Mouse (Mus musculus) CD4-positive, CD25-positive, alpha-beta regulatory T cell, adult 2 months (primary cell): ENCODE measurements at regions not wholly inside any gene's neighbourhood (a gene's known extent, or its start where the extent isn't known, plus 50 kb on each side); places are given as distances from the start of the nearest gene placed in this dataset.
"Not testable (repeated sequence)": the region's sequence is repeated elsewhere in the genome, so short reads cannot be mapped to it uniquely, and the experiment has no call there.

Experiments used
- DNase-seq: peaks from one replicate; pipeline ENCODE4 v3.0.0-alpha.2; 2012; ENCODE audit warnings: low read depth, low spot score

DNA sequence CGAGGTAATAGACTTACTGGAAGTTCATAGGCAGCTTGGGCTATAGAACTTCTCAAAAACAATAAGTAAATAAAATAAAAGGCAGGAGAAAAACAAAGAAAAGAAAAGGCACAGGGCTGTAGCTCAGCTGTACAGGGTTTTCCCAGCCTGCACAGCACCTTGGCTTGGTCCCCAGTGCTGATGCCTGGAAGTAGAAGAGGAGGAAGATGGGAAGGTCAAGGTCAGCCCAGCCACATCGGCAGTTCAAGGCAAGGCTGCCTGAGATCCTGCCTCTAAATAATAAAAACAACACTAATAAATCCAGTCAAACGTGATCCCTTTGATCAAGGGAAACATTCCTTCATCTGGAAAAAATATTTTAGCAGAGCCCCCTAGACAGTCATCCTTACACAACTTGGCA is 103.1 kb downstream of the Cenpf start:
- no peak for DNase-seq

DNA sequence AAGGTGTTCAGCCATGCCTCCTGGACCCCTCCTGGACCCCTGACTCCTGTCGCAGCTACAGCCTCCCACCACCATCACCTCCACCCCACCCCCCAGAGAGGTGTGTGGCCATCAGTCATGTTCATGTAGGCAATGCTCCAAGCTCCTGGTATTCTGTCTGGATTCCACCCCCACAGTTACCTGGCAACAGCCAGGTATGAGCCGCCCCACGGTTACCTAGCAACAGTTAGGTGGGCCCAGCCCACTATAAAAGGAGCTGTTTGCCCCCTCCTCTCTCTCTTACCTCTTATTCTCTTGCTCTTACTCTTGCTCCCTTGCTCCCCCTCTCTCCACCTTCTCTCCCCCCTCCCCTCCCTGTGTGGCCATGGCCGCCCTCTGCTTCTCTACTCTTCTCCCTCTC is 106.5 kb downstream of the Cenpf start:
- no peak for DNase-seq

DNA sequence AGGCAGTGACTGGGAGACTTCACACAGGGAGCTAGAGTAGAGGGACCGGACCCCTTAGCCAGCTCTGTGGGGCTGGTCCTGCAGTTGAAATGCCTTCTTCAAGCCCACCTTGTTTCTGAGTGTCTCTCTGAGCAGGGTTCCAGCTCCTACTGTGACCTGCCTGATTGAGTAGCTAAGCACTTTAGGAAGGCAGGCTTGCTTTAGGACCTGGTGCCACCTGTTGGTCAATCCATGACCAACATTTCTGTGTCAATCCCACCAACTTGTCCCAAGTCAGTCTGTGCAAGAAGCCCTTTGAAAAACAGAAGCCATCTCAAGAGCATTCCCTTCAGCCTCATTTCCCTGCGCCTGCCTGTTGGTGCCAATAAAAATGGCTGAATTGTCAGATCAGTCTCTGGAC is 108.5 kb downstream of the Cenpf start:
- peak; percentile 3 for DNase-seq

DNA sequence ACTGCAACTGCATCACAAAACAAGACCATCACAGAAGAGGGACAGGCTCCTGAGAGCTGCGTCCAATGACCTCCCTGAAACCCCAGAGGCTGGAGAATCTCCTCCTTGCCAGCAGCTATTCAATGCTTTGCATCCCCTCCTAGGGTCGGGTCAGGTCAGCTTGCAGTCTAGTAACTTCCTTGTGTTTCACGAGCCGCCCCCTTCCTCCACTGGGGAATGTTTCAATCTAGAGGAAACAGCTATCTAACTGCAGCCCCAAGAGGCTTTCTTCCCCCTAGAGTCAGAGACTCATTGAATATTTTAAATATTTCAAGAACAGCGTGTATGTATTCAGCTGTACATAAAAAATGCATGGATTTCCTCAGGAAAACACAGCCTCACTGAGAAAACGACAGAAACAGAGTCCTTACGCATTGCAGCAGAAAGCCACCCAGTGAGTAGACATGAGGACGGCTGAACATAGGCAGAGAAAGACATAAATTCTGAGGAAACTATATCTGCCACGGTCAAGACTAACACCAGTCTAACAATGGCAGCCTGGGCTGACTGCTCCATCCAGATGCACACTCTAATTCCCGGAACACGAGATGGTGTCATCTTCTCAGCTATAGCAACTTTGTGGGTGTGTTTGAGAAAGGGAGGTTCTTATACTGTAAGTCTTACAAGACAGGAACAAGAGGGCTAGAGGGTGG is 111.4 kb downstream of the Cenpf start:
- no peak for DNase-seq

DNA sequence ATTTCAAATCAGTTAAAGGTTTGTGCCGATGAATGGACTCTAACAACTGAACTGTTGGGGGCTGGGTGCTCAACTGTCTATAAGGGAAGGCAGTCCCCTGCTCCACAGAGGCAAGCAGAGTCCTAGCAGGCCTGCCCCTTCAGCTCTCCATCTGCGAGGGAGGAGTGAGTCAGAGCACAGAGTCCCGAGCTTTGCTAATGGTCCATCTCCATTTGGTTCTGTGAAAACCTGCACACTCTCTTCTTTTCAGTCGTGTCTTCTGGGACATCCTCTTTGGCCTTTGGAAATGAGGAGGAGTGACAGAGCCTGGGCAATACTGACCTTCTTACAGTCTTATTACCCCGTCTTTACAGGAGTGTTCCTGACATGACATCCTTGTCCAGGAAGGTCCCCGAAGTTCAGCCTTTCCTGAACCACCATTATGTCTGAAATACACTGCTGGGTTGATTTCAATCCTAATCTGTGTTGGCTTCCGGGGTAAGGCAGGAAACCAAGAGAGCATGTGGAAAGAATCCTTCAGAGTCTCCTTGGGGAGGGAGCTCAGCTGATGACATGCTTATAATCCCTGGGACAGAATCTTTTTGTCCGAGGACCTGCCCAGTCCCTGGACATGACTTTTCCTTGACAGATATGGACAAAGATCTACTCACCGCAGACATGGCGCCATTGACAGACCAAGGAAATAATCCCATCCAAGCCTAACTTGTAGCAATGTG is 112.2 kb downstream of the Cenpf start:
- DNase-seq: no peak

DNA sequence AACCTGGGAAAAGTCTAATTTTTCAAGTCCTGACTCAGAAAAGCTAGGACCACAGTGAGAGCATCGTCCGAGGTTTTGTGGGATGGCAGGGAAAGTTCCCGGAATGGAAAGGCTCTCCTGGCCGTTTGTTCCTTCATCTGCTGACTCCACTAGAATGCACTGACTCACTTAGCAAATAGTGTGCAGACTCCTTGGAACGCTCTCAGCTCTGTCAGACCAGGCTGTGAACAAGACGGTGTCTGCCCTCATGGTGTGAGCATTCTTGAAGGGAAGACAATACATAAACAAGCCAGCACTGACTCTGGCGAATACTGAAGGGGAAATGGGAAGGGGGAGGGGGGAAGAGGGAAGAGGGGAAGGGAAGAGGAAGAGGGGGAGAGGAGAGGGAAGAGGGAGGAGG is 121.4 kb downstream of the Cenpf start:
- DNase-seq: no peak

DNA sequence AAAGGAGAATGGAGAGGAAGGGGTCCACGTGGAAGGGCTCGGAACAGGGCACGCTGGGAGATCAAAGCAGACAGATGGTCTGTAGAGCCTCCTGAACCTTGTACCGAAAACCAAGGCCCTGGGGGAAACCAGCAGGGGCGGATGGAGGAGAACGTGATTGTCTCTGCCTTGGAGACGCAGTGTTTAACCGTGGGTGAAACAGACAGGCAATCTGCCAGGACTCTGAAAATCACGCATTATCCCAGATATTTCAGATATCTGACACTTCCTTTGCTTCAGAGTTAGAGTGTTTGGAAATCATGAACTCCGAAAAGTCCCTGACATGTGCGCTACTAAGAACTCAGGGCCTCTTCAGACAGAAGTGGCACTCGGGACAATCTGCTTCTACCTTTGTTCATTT is 126.1 kb downstream of the Cenpf start:
- DNase-seq: no peak

DNA sequence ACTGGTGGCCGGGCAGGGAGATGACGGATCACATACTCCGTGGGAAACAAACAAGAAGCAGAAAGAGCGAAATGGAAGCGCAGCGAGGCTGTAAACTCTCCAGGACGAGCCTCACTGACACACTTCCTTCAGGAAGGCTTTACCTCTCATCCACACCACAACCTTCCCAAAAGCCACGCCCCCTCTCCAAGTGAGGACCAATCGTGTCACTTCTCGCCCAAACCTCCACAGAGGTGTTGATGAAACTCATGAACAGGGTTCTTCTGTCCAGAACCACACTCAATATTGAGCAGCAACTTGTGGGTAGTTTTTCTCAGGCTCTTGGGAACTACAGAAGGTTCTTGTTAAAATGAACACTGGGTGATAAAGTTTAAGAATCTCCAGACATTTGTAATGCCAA is 127.3 kb downstream of the Cenpf start:
- no peak for DNase-seq

DNA sequence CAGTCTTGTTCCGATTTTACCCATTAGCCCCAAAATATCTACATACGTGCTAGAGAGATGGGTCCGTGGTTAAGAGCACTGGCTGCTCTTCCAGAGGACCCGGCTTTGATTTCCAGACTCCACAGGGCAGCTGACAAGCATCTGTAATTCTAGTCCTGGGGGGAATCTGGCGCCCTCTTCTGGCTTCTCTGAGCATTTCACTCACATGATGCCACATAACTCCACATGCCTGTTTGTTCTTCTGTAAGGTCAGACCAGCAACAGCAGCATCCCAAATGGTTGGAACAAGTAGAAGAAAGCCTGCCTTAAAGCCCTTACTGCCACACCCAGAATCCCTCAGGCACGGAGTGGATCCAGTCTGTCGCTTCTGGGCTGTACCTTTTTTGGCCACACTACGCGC is 137.0 kb downstream of the Cenpf start:
- DNase-seq: no peak

DNA sequence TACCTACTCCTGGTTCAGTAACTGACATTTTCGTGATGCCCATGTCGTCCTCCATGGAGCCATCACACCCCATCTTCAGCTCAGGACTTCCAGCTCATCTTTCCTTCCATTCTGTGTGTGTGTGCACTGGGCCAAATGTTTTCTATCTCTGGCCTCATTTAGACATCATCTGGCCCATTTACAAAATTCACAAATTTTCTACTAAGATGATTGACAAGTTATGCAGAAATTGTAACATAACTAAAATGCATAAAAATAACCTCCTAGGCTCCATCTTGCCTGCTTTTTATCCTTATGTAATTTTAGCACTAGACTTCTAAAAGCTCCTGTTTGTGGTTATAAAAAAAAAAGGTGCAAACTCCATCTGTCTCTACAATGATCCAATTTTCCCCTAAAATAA is 130.8 kb upstream of the Kcnk2 start:
- DNase-seq: no peak

DNA sequence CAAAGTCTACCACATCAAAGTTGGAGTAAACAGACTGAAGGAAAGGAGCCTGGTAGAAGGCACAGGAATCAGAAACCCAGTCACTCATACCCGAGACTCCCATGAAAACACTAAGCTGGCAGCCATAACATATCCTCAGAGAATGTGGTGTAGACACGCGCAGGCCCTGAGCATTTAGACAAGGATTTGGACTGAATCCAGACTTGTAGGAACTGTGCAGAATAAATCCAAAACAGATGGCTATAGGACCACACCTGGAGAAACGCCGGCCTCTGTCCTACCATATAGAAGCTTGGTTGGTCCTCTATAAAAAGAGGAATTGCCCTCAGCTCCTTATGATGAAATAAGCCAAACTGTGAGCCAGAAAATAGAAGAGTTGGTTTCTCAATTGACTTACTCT is 124.3 kb upstream of the Kcnk2 start:
- no peak for DNase-seq

DNA sequence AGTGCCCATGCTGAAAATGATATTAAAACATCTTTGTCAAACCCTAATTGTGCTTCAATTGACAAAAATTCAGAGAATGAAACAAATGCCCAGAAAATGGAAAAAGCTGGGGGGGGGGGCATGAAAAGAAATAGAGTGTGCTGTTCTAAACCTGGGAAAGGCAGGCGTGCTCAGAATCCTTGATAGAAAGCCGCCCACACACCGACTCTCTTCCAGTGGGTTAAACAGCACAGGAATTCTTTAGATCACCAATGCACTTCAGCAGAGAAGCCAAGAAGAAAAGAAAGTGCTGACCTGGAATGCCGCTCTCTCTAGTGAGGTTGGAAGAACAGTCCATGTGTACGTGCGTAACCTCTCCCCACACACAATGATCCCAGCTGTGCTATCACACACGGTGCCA is 113.4 kb upstream of the Kcnk2 start:
- no peak for DNase-seq

DNA sequence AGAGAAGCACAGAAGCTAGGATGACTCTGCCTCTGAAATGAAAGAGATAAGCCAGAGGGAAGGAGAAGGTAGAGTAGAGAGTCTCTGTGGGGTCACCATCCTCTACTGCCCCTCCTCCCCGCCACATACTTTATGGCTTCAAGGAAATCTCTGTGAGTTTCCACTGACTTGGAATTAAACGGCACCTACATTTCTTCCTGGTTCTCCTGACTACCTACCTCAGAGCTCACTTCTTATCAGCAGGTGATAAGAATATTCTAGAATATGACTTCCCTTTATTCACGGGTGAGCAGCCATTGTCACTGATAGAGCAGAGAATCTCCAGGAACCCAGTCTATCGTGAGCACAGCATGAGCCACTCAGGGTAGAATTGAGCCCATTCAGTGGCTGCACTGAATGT is 111.3 kb upstream of the Kcnk2 start:
- no peak for DNase-seq

DNA sequence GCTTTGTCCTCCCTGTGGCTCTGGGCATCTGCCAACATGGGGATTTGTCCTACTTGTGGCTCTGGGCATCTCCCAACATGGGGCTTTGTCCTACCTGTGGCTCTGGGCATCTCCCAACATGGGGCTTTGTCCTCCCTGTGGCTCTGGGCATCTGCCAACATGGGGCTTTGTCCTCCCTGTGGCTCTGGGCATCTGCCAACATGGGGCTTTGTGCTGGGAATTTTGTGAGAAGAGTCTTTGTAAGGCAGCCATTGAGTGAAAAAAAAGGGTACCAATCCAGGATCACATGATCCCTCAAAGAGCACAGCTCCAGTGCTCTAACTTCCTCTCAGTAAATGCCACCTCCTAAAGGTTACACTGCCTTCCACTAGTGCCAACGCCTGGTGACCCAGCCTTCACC is 105.2 kb upstream of the Kcnk2 start:
- not testable (repeated sequence) for DNase-seq

DNA sequence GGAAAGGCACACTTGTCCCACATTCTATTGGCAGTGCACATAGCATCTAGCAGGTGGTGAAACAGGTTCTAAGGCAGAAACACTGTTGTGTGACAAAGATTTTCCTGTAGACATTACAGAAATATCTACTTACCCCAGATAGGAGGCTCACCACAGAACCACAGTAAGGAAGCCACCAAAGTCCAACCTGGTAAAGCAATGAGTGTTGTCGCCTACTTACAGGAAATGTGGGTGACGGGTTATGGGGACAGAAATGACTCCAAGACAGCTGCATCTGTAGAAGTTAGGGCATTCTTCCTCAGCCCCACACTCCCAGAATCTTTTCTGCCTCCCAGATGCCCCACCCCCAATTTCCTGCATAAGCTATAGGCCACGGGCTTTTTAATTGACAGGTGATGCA is 97.6 kb upstream of the Kcnk2 start:
- no peak for DNase-seq

DNA sequence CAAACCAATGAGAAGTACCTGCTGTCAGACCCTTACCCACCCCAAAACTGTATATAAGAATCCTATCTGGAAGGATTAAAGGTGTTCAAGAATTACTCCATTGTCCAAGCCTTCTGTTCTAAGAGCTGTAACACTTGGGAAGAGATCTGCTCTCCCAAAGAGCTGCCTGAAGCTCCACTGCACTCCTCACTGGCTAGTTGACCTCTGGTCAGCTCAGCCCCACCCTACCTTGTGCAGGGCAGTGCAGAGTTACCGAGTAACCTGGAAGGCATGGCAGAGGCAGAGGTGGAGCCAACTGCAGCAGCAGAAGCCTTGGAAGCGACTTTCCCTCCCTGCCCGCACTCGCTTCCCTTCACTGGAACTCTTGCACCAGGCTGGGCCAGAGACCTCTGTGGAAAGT is 97.1 kb upstream of the Kcnk2 start:
- no peak for DNase-seq

DNA sequence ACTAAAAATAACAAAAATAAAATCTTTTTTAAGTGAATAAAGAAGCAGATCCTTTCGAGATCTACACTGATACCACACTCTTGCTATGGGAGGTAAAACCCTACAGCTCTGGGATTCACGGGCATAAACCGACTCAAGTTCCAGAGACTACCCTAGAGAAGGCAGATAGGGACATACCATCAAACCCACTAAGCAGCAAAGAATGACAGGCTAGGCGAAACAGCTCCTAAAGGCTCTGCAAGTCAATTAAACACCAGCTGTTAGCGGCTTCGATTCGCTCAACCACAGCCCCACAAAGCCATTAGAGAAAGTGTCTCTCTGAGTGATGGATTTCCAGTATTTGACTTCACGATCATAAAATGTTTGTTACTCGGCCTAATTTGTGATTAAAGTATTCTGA is 95.0 kb upstream of the Kcnk2 start:
- DNase-seq: no peak

DNA sequence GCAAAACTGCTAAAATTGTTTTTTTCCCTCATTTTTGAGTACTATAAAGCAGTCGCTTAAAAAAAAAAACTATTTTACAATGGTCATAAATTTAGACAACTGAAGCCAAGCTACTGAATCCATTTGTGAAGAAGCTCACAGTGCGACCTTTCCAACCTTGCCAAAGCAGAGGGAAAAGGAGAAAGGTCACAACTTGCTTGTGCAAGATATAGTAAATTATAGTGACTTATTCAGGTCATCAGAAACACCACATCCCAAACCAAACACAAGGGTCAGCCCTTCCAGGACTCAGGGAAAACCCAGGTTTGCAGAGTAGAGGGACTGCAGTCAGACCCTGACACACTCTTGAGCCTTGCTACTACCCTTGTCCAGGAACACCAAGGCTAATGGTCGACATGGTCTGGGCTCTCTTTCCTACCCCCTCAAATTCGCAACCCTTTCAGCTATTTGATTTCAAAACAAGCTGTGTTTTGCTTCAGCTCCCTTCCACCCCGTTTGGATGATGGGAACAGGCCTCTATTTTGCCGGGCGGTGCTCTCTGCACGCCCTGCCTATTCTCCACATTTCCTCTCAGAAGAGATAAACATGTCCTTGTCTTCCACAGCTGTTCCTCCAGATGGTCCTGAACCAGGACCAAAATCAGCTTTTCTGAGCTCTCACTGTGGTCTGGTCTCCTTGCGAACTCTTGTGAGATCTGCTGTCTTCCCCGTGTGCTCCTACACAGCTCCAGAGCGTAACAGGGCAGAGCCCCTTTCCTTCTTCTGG is 93.5 kb upstream of the Kcnk2 start:
- DNase-seq: no peak

DNA sequence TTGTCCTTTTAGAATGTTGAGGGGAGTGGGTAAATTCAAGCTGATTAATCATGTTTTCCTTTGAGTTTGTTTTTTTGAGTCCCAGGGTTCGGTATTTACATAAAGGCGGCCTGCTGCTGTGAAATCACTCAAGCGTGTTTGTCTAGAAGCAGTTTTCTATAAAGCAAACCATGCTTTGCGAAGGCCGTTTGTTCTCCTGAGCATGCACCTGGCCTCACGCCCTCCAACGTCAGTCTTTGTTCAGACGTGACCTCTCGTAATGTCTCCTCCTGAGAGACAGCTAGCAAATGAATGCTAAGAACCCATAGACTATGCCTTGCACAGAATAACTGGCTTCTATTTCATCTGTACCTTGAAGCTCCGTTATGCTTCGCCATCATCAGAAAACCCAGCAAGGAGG is 92.8 kb upstream of the Kcnk2 start:
- no peak for DNase-seq

DNA sequence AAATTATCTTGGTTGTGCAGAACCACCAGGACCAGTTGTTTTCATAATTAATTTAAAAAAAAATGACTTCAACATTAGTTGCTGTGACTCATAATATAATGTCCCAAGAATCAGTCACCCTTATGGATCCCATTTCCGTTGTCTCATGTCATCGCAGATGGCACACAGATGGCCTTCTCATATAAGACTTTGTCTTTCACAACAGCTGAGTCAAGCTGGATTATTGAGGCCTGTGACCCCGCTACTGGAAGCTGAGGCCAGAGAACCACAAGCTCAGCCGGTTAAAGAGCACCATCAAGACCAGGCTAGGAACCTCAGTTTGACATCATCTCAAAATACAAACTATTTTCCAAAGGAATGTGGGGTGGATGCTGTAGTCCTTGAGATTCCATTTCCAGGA is 83.3 kb upstream of the Kcnk2 start:
- DNase-seq: no peak

DNA sequence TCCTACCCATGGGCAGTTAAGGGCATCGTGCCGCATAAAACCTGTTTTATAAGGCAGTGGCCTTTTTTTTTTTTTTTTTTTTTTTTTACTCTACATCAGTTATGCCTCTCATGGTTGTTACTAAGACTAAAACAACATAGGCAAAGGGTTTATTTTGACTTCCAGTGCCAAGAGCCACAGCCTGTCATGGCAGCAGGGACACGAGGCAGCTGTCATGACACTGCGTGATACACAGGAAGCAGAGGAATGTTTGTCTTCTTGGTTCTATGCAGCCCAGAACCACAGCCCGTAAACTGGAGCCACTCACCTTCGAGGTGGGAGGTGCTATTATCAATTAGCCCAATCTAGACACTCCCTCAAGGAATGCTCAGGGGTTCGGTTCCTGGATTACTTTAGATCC is 81.3 kb upstream of the Kcnk2 start:
- no peak for DNase-seq

DNA sequence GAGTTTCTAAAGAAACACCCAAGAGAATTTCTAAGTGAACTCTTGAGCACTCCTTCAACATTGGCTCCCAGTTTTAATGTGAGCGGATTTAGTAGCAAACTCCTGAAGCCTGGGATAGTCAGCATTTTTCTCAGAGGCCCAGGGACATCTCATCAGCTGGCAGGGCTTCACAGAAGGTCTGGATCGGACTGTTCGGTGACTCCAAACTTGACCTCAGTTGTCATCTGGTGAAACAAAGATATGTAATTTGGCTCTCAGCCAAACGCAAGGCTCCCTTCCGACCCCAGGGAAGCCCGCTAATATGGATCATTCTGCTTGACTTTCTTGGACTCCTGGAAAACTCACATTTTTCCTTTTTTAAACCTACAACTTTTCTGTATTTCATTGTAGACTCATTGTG is 76.0 kb upstream of the Kcnk2 start:
- DNase-seq: no peak

DNA sequence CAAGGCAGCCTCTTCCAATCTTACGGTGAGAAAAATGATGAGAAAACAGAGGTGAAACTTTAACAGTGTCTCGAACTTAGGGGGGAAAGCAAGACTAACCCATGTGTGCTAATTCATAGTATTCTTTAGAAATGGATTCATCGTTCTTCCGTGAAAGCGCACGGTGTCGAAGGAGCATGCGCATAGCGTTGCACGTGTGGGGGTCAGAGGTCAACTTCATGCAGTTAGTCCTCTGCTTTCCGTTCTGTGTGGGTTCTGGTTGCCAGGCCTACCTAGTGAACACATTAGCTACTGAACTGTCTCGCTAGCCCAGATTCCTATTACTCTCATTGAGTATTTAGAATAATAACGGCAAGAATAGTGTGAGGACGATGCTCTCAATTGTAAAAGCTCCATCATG is 74.7 kb upstream of the Kcnk2 start:
- no peak for DNase-seq
